Mouse (Mus musculus): ENCODE measurements around the gene Slc20a1.
A peak's percentile ranks its signal among the peaks of the same experiment; 100 is the strongest.

Slc20a1 gene

DNA sequence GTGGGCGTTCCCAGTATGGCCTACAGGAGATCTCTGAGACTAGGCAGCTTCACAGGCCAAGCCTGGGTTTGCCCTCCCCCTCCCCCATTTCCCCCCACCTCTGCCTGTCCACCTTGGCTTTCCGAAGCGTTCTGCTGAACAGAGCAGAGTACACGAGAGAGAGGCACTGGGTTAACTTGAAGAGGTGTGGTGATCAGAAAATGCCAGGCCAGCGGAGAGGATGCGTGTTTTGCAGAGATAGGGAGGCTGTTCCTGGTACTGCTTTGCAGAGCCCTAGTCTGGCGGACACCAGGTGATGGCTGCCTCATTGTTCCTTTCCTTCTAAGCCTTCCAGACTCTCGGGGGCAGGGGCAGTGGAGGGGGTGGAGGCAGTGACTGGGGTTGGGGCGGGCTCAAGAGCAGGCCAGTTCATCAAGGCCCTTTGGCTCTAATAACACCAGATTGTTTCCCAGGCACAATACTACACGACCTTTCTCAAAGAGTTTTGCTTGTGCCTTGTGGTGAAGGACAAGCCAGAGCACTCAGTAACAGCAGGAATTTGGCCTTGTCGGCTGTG, 27.8 kb downstream of the Slc20a1 start:
- DNase-seq (ENCODE audit: low read depth, low spot score), result no peak

- DNase-seq (ENCODE audit: low read depth, low spot score), result no peak
Measured at GRCm38 (mm10) chr2:129227011-129227529, 28.5 kb downstream of the Slc20a1 start.

GRCm38 (mm10) chr2:129227709-129228108, 29.1 kb downstream of the Slc20a1 start:
- no peak for DNase-seq (ENCODE audit: low read depth, low spot score)

DNA sequence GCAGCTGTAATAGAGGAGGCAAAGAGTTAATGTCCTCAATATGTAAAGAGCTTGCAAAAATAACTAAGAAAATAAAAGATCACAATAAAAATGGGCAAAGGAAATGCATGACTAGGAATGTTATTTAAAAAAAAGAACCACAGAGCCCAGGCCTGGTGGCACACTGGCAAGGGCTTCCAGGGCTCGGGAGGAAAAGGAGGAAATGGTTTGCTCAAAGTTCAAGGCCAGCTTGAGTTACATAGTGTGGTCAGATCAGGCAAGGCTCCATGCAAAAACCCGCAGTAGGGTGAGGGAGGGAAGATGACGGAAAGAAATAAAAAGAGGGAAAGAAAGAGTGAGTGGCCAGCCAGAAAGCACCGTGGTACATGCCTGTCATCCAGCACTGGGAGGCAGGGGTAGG, 30.0 kb downstream of the Slc20a1 start:
- DNase-seq (ENCODE audit: low read depth, low spot score), result no peak

- no peak for DNase-seq (ENCODE audit: low read depth, low spot score)
Measured at GRCm38 (mm10) chr2:129229316-129229715, 30.8 kb downstream of the Slc20a1 start.

GRCm38 (mm10) chr2:129232023-129232422, 33.5 kb downstream of the Slc20a1 start:
- DNase-seq (ENCODE audit: low read depth, low spot score), result peak; percentile 94

GRCm38 (mm10) chr2:129232484-129232883, 33.9 kb downstream of the Slc20a1 start:
- DNase-seq (ENCODE audit: low read depth, low spot score), result peak; percentile 16

DNA sequence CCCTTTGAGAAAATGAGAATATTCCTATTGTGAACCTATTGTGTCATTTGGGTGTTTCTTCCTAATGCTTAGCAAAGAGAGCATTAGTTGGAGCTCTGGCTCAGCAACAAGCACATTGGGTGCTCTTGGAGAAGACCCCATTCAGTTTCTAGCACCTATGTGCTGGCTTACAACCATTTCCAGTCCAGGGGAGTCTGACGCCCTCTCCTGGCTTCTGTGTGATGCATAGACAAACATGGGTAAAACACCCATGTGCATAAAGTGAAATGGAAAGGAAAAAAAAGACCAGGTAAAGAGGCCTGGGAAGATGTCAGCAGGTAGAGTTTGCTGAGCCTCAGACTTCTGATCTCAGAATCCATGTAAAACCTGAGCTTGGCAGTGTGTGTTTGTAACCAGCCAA, 34.7 kb downstream of the Slc20a1 start:
- DNase-seq (ENCODE audit: low read depth, low spot score), result no peak

DNA sequence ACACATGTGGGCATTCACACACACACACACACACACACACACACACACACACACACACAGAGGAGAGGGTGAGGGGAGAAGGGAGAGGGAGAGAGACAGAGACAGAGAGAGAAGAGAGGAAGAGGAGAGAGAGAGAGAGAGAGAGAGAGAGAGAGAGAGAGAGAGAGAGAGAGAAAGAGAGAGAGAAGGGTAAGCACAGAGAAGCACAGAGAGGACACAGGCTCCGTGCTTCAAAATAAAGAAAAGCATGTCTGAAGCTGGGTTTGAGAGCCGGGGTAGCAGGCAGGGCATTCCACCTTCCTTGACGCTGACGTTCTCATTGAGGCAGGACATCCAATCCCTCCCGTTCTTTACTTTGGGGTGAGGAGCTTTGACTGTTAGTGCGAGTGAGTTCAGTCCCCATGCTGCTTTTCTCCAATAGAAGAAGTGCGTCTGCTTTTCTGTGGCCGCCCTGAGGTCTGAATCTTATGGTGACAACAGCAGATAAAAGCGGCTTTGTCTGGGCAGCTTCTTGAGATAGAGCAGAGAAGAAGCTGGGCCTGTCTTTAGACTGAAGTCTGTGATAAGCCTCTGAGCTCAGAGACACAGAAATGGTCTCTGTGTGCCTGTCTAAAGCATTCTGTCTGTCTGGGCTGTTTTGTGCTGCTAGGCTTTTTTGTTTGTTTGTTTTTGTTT, 35.4 kb downstream of the Slc20a1 start:
- no peak for DNase-seq (ENCODE audit: low read depth, low spot score)

GRCm38 (mm10) chr2:129234731-129235130, 36.2 kb downstream of the Slc20a1 start:
- no peak for DNase-seq (ENCODE audit: low read depth, low spot score)

- no peak for DNase-seq (ENCODE audit: low read depth, low spot score)
Measured at GRCm38 (mm10) chr2:129236526-129236925, 38.0 kb downstream of the Slc20a1 start.

GRCm38 (mm10) chr2:129240726-129241432, 42.3 kb downstream of the Slc20a1 start:
- DNase-seq (ENCODE audit: low read depth, low spot score), result peak; percentile 68

DNA sequence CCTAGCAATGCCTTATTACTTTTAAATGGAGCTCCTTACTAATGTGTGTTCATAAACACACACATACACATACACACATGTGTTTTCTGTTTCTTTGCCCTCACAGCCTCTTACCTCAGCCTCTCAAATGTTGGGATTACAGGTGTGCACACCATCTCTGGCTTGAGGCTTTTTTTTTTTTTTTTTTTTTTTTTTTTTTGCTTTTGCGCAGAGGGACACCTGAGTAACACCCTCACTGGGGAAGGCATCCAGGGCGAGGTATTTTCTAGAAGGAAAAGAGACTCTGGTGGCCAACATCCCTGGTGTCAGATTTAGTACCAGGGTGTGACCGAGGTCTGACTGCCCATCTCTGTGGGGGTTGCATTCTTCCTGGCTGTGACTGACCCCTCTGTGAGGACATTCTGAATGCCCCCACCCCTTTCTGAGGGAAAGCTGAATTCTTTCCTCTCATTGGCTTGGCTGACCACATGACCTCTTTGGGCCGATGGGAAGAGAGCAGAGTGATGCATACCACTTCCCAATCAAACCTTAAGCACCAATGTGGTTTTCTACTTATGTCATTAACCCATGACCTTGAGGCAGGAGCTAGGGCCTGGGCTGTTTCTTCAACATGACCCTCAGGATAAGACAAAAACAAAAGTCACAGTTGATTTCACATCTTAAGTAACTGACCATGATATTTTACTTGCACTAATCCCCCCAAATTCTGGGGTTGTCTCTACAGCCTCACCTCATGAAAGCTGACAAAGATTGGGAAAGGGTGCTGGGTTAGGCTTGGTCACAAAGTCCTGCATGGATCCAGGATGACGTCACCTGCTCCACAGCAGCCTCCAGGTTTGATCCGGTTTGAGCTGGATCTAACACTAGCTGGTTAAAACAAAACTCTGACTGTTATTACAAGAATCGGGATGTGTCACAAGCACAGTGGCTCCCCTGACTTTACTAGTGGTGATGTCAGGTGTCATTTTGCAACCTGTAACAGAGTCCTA, 43.6 kb downstream of the Slc20a1 start:
- DNase-seq (ENCODE audit: low read depth, low spot score), result no peak

GRCm38 (mm10) chr2:129243005-129243404, 44.4 kb downstream of the Slc20a1 start:
- no peak for DNase-seq (ENCODE audit: low read depth, low spot score)

DNA sequence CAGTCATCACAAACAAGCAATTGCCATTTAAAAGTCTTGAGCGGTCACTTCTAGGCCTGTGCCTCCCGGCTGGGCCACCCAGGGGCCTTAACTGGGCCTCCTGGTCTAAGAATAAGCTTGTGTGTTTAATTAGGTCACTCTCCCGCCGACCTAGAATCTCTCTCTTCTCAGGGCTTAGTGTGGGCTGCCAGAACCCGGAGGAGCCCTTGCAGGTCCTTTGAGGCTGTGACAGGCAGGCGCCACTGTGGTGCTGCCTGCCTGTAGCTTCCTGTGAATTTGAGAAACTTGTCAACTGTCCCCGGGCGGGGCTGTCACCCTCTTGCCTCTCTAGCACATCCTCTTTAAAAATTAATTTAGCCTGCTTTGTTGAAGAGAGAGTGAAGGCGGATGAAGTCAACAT, 45.2 kb downstream of the Slc20a1 start:
- no peak for DNase-seq (ENCODE audit: low read depth, low spot score)

- DNase-seq (ENCODE audit: low read depth, low spot score), result no peak
Measured at GRCm38 (mm10) chr2:129244446-129245120, 46.0 kb downstream of the Slc20a1 start.

DNA sequence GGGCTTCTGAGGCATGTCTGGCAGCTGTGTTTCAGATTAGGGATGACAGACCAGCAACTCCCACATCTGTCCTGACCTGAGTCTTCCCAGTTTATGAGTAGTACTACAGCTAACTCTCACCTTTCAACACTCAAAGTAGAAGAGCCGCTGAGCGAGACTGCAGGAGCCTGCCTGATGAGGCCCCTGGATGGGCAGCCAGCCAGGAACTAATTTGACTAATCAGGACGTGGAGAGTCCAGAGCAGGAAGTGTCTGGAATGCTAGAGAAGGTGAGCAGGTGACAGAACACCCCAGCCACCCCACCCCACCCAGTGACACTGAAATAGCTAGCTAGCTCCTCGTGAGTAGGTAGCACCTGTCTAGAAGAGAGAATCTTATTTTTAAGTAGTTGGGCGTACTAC, 47.1 kb downstream of the Slc20a1 start:
- DNase-seq (ENCODE audit: low read depth, low spot score), result no peak

DNA sequence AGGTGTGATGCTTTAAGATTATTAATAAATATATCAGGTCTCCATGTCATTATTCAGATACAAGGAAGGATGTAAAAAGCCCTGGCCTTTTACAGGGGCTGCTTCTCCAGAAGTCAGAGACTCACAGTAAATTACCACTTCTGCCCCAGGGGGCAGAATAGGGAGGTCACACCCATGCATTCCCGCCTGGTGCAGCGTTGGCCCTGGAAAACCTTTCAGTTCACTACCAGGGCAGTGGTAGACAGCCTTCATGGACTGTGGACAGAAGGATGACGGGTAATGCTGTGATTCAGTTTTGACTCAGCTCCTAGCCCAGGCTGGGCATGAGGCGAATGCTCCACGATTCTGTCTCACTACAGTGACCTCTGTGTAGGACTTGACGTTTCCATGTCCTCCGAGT, 47.9 kb downstream of the Slc20a1 start:
- DNase-seq (ENCODE audit: low read depth, low spot score), result no peak

GRCm38 (mm10) chr2:129246924-129247323, 48.4 kb downstream of the Slc20a1 start:
- no peak for DNase-seq (ENCODE audit: low read depth, low spot score)

GRCm38 (mm10) chr2:129247707-129248121, 49.1 kb downstream of the Slc20a1 start:
- no peak for DNase-seq (ENCODE audit: low read depth, low spot score)

DNA sequence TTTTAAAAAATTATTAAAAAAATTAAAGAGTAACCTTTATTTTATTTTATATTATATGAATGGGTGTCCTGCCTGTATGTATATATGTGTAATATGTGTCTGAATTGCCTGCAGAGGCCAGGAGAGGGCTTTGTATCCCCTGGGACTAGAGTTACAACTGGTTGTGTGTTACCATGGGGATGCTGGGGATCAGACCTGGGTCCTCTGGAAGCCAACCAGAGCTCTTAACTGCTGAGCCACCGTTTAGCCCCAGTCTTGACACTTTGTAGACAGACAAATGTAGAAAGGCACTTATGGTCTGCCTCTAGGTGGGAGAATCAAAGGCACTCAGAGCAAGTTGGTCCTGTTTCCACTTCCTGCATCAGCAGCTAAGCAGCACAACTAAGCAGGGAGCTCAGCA, 50.8 kb downstream of the Slc20a1 start:
- DNase-seq (ENCODE audit: low read depth, low spot score), result no peak
